Mouse (Mus musculus): ENCODE data around the gene Syndig1.

The Syndig1 gene

GRCm38 (mm10) chr2:149828911-149829310 lies at the start of gene Syndig1:
Gene Syndig1, plus strand, starts transcription at chr2:149829211.
- DNase-seq = no peak

- DNase-seq = no peak
Measured at GRCm38 (mm10) chr2:149798613-149799012, 30.4 kb upstream of the Syndig1 start.

- DNase-seq = no peak
Measured at GRCm38 (mm10) chr2:149804599-149805140, 24.3 kb upstream of the Syndig1 start.

GRCm38 (mm10) chr2:149805256-149805655 lies 23.8 kb upstream of the Syndig1 start:
- DNase-seq = no peak

- DNase-seq = no peak
Measured at GRCm38 (mm10) chr2:149812899-149813298, 16.1 kb upstream of the Syndig1 start.

- DNase-seq = no peak
Measured at GRCm38 (mm10) chr2:149818395-149818794, 10.6 kb upstream of the Syndig1 start.

GRCm38 (mm10) chr2:149819751-149820150 lies 9.3 kb upstream of the Syndig1 start:
- no peak for DNase-seq

GRCm38 (mm10) chr2:149820201-149820600 lies 8.8 kb upstream of the Syndig1 start:
- no peak for DNase-seq

GRCm38 (mm10) chr2:149829955-149830535 lies 1.0 kb downstream of the Syndig1 start:
- no peak for DNase-seq

GRCm38 (mm10) chr2:149830536-149831458 lies 1.8 kb downstream of the Syndig1 start, which contains the start of gene C530025M09Rik:
Gene C530025M09Rik, minus strand, starts transcription at chr2:149831213.
- no peak for DNase-seq

- no peak for DNase-seq
Measured at GRCm38 (mm10) chr2:149831459-149832245, 2.6 kb downstream of the Syndig1 start.

GRCm38 (mm10) chr2:149832301-149832700 lies 3.3 kb downstream of the Syndig1 start:
- DNase-seq = no peak

- no peak for DNase-seq
Measured at GRCm38 (mm10) chr2:149835091-149835490, 6.1 kb downstream of the Syndig1 start.

- DNase-seq = no peak
Measured at GRCm38 (mm10) chr2:149836471-149837135, 7.6 kb downstream of the Syndig1 start.

- DNase-seq = no peak
Measured at GRCm38 (mm10) chr2:149839666-149840065, 10.7 kb downstream of the Syndig1 start.

- no peak for DNase-seq
Measured at GRCm38 (mm10) chr2:149844575-149844974, 15.6 kb downstream of the Syndig1 start.

- no peak for DNase-seq
Measured at GRCm38 (mm10) chr2:149848778-149849177, 19.8 kb downstream of the Syndig1 start.

- no peak for DNase-seq
Measured at GRCm38 (mm10) chr2:149861002-149861401, 32.0 kb downstream of the Syndig1 start.

- DNase-seq = no peak
Measured at GRCm38 (mm10) chr2:149865914-149866435, 37.0 kb downstream of the Syndig1 start.

- DNase-seq = no peak
Measured at GRCm38 (mm10) chr2:149870496-149870895, 41.5 kb downstream of the Syndig1 start.

GRCm38 (mm10) chr2:149872496-149872895 lies 43.5 kb downstream of the Syndig1 start:
- DNase-seq = no peak

- no peak for DNase-seq
Measured at GRCm38 (mm10) chr2:149873346-149873745, 44.3 kb downstream of the Syndig1 start.

Measured in B cell, adult 2 months (primary cell).